Mouse (Mus musculus): ENCODE measurements around the gene Zfp629.

DNA sequence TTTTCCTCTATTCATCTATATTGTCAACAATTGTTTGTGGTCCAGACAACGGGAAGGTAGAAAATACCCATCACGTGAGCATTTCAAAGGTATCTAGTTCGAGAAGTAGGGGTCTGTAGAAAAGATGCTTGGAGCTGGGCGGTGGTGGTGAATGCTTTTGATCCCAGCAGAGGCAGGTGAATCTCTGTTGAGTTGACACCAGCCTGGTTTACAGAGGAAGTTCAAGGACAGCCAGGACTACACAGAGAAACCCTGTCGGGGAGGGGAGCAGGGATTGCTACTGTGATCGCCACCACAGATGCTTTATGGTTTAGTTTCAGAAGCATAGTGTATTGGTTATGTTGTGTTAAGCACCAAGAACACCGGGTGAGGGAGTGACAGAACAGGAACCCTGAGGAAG is 41.5 kb downstream of the Zfp629 start:
- no peak for TF ChIP-seq CTCF (IDR thresholded peaks at IDR 0.05; ENCODE audit: low read depth, low read length)
- TF ChIP-seq POLR2A (IDR thresholded peaks at IDR 0.05; ENCODE audit: insufficient read depth, low read length), result no peak
- no peak for TF ChIP-seq EP300 (IDR thresholded peaks at IDR 0.05; ENCODE audit: insufficient read depth, low read depth, low read length)
